Mouse (Mus musculus) ES-E14 (cell line): ENCODE measurements around the gene Ipcef1.

Experiments used
- CHD2 ChIP-seq: IDR thresholded peaks from 2 replicates; pipeline ENCODE4 v1.6.1; 2014; ENCODE audit warnings: mild to moderate bottlenecking, low read depth, low read length, inconsistent platforms
- MAFK ChIP-seq: IDR thresholded peaks from 2 replicates; pipeline ENCODE4 v1.6.1; 2014; ENCODE audit warnings: mild to moderate bottlenecking, low read depth, low read length, inconsistent platforms; ENCODE audit not compliant: insufficient read depth
- ZC3H11A ChIP-seq: IDR thresholded peaks from 2 replicates; pipeline ENCODE4 v1.6.1; 2012; ENCODE audit warnings: low read depth, mild to moderate bottlenecking, inconsistent platforms, low read length, borderline replicate concordance
- ZNF384 ChIP-seq: IDR thresholded peaks from 2 replicates; pipeline ENCODE4 v1.6.1; 2012; ENCODE audit warnings: low read depth, low read length, inconsistent platforms

DNA sequence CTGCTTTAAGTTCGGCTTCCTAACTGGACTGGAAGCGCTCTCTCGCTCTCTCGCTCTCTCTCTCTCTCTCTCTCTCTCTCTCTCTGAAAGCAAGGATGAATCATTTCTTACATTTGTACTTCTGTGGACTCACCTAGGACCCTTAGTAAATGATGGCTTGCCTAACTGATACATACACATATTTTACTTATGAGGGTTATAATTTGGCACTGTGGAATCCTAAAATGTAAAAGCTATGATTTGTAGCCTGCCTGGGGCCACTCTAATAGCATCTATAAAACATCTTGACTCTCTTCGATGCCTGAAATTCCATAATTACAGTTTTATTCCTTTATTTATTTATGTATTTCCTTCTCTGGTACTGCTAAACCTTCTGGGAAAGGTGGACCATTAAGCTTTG is 18.6 kb upstream of the Ipcef1 start:
- no peak for TF ChIP-seq ZNF384
- no peak for TF ChIP-seq CHD2
- TF ChIP-seq MAFK, result no peak
- no peak for TF ChIP-seq ZC3H11A
